Mouse (Mus musculus): ENCODE measurements around the gene Mapk14. TPM values are rescaled to one million over a fixed set of nuclear protein-coding genes. Genes with fewer than 3 reads are reported as not detected.

The Mapk14 gene
- polyA plus RNA-seq, 1 experiment from 2014 or later, result 39.2 TPM

DNA sequence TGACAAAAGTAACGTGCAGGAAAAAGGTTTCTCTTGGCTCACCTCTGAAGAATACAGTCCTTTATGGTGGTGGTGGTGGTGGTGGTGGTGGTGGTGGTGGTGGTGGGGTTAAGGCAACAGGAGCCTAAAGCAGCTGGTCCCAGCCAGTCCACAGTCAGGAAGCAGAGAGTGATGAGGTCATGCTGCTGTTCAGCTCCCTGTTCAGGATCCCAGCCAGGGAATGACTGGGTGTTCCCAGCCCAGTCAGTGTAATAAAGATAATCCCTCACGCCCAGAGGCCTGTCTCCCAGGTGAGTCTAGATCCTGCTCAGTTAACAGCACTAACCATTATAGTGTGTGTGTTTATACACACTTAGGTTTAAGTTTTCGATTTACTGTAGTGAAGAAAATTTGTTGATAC is 10.6 kb downstream of the Mapk14 start:
- Histone ChIP-seq H3K9me3 (no peaks in the 10 kb centered on the region), H3K27me3 (ENCODE audit: insufficient read depth, poor library complexity, severe bottlenecking) (no peaks in the 10 kb centered on the region), H3K27ac (no peak overlapping the region), H3K4me3 (no peak overlapping the region), H3K36me3 (peaks cover 11% of the 10 kb centered on the region; the same call in 1 of the 2 replicates), H3K4me1 (replicated peaks) (peaks cover 24% of the 10 kb centered on the region)
- WGBS, result 91% methylated on average over 3 of the region's 3 CpGs
- DNase-seq (ENCODE audit: low spot score), result no peak

DNA sequence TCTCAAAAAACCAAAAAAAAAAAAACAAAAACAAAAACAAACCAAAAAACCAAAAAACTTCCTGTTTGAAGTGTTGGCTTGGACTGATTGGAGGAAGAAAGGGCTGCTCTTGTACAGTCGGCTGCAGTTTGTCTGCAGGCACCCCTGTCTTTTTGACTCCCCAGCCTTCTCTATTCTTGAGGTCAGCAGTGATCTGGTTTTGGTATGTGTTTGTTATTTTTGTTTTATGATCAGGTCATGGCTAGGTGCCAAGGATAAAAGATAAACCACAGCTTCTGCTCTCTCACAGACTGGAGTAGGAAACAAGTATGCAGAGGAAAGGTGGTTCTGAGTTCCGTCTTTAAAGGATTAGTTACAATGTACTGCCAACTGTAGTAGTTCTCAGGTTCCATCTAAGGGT is 11.5 kb downstream of the Mapk14 start:
- Histone ChIP-seq H3K27me3 (ENCODE audit: insufficient read depth, poor library complexity, severe bottlenecking) (no peaks in the 10 kb centered on the region), H3K36me3 (peaks cover 11% of the 10 kb centered on the region; the same call in 1 of the 2 replicates), H3K4me3 (no peak overlapping the region), H3K9me3 (no peaks in the 10 kb centered on the region), H3K4me1 (replicated peaks) (peaks cover 20% of the 10 kb centered on the region), H3K27ac (no peak overlapping the region)
- WGBS, result 88% methylated on average over 2 of the region's 2 CpGs
- no peak for DNase-seq (ENCODE audit: low spot score)

DNA sequence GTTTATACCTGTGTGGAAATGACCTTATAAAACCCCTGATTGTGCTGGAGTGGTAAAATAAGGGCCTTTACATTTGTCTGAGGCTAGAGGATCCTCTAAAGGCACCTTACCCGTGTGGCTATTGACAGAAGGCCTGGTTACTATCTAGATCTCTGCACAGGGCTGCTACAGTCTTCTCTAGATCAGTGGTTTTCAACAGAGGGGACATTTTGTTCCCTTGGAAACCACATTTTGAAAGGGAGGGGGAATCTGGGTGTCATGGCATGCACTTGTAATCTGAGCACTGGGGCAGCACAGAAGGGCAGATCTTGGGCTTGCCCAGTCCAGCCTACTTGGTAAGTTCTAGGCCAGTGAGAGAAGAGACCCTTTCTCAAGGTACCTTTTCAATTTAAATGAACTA is 15.6 kb downstream of the Mapk14 start:
- Histone ChIP-seq H3K36me3 (0 out of 2 replicates have a peak, but pooled peaks cover 10% of the 10 kb centered on the region), H3K4me1 (replicated peaks) (peaks cover 17% of the 10 kb centered on the region), H3K27me3 (ENCODE audit: insufficient read depth, poor library complexity, severe bottlenecking) (no peaks in the 10 kb centered on the region), H3K9me3 (no peaks in the 10 kb centered on the region), H3K4me3 (no peak overlapping the region), H3K27ac (no peak overlapping the region)
- no peak for DNase-seq (ENCODE audit: low spot score)
- WGBS, result 51% methylated on average over 1 of the region's 1 CpGs

DNA sequence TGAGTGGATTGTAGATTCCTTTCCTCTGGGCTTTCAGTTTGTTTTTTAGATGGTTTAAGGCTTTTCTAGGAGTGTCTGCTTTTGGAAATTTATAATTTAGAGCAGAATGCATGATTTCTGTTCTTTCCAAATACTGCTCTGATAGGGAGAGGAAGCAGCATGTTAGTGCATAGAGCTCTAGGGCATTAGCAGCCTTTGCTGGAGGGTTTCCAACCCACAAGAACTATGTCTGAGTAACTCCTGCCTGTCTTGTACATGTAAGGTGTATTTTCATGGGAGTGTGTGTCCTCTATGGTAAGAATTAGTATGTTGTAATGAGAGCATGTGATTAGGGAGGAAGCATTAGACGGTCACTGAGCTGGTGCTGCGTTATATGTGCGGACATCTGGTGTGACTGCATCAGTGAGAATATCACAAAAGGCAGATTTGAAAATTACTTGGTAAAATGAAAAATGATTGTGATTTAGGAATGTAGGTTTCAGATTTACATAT is 16.1 kb downstream of the Mapk14 start:
- Histone ChIP-seq H3K4me1 (replicated peaks) (peaks cover 17% of the 10 kb centered on the region), H3K27ac (no peak overlapping the region), H3K4me3 (no peak overlapping the region), H3K9me3 (no peaks in the 10 kb centered on the region), H3K36me3 (0 out of 2 replicates have a peak, but pooled peaks cover 7% of the 10 kb centered on the region), H3K27me3 (ENCODE audit: insufficient read depth, poor library complexity, severe bottlenecking) (no peaks in the 10 kb centered on the region)
- DNase-seq (ENCODE audit: low spot score), result no peak
- WGBS, result 94% methylated on average over 3 of the region's 3 CpGs

DNA sequence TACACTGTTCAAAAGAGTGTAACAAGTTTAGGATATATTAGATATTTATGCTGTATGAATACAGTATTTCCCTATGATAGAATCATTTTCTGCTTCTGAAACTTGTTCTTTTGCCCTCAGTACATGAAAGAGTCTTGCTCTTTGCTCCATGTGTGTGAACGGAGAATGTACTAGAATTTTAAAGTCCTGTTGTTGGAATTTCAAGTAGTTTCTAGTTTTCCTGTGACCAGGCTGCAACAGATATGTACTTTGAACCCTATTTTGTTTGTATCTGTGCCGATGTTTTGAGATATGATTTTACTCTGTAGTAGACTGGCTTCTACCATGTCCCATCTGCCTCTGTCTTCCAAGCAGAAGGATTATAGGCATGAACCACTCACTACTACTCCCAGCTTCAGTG is 16.7 kb downstream of the Mapk14 start:
- WGBS, result 92% methylated on average over 2 of the region's 2 CpGs
- Histone ChIP-seq H3K27ac (no peak overlapping the region), H3K4me1 (replicated peaks) (peaks cover 17% of the 10 kb centered on the region), H3K27me3 (ENCODE audit: insufficient read depth, poor library complexity, severe bottlenecking) (no peaks in the 10 kb centered on the region), H3K9me3 (no peaks in the 10 kb centered on the region), H3K36me3 (0 out of 2 replicates have a peak, but pooled peaks cover 7% of the 10 kb centered on the region), H3K4me3 (no peak overlapping the region)
- DNase-seq (ENCODE audit: low spot score), result no peak

DNA sequence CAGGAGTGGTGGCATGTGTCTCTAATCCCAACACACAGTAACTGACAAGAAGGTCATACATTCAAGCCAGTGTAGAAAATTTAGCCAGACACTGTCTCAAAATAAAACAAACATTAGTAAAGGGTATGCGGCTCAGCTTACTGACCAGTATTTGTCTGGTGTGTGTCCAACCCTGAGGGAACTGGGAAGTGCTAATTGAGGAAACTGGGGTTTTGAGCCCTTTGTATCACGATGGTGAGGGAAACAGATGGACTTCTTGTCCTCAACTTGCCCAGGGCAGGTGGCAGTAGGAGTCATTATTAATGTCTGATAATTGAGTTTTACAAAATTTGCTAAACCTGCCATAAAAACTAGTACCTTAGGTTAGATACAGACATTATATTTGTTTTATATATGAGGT is 17.9 kb downstream of the Mapk14 start:
- H3K36me3 ChIP-seq, result peaks cover 14% of the 10 kb centered on the region
- no peak overlapping the region for H3K4me3 ChIP-seq
- H3K27ac ChIP-seq, result no peak overlapping the region
- no peaks in the 10 kb centered on the region for H3K9me3 ChIP-seq
- WGBS, result 62% methylated on average over 2 of the region's 2 CpGs
- no peaks in the 10 kb centered on the region for H3K27me3 ChIP-seq (ENCODE audit: insufficient read depth, poor library complexity, severe bottlenecking)
- DNase-seq (ENCODE audit: low spot score), result no peak
- peaks cover 17% of the 10 kb centered on the region for H3K4me1 ChIP-seq (replicated peaks)

DNA sequence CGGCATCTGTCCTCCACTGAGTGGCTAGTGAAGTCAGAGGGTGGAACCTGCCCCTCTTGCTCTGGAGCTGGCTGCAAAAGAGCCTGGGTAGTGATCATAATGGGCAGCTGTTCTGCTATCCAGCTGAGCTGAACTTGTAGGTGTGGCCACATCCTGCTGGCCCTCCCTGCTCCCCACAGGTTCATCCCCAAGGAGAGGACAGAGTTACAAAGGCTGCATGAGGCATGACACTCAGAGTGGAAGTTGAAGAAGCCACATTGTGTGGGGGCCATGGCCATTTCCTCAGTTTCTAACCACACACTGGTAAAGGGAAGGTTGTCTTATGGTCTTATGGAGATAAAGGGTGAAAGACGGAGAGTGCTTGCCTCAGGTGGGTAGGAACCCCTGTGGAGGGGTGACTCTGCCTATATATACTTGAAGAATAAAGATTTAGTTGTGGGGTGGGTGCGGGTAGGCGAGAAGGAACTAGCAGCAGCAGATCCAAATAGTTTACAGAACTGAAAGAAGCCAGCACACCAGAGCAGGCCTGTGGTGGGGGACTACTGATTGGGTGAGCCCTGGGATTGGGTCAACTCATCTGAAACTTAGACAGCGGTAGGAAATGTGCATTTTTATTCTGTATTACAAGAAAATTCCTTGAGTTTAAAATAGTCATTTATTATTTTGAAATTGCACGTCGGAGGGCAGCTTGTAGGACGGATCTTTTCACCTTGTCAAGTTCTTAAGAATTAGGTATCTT is 18.6 kb downstream of the Mapk14 start:
- Histone ChIP-seq H3K27ac (no peak overlapping the region), H3K4me1 (replicated peaks) (peaks cover 17% of the 10 kb centered on the region), H3K4me3 (no peak overlapping the region), H3K27me3 (ENCODE audit: insufficient read depth, poor library complexity, severe bottlenecking) (no peaks in the 10 kb centered on the region), H3K9me3 (no peaks in the 10 kb centered on the region), H3K36me3 (peaks cover 21% of the 10 kb centered on the region)
- DNase-seq (ENCODE audit: low spot score), result no peak
- WGBS, result 86% methylated on average over 8 of the region's 8 CpGs

DNA sequence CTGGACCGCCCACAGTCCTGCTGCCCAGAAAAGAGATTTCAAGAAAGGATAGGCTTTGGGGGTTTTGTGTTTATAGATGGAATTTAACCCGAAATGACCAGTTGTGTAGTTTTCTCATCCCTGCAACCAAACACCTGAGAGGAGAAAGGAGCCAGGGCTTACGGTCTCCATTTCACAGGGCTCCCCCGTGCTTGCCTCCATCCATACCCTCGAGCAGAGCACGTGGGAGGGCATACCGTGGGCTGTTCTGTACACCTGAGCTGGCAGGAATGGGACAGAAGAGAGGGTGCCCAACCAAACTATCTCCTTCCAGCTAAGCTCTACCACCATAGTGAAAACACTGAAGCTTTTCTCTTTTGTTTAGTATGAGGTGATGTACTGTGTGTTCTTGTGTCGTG is 19.2 kb downstream of the Mapk14 start:
- Histone ChIP-seq H3K36me3 (peaks cover 21% of the 10 kb centered on the region), H3K9me3 (no peaks in the 10 kb centered on the region), H3K27me3 (ENCODE audit: insufficient read depth, poor library complexity, severe bottlenecking) (no peaks in the 10 kb centered on the region), H3K4me1 (replicated peaks) (peaks cover 17% of the 10 kb centered on the region), H3K4me3 (no peak overlapping the region), H3K27ac (no peak overlapping the region)
- DNase-seq (ENCODE audit: low spot score), result no peak
- 93% methylated on average over 8 of the region's 8 CpGs for WGBS

DNA sequence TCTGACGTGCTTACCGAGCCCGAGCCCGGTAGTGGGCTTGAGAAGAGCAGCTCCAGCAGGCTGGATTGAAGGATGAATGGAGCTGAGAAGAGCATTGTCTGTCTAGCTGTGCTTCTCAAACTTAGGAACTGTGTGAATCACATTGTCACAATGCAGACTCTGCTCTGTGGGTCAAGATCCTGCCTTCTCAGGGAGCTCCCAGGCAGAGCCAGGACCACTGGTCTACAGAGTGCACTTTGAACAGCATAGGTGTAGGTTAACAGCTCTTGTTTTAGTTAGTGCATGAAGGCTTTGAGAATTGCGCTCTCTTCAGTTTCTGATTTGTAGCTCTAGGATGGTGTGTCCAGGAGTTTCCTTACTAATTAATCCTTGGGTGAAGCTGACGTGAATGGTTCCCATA is 20.1 kb downstream of the Mapk14 start:
- no peaks in the 10 kb centered on the region for H3K27me3 ChIP-seq (ENCODE audit: insufficient read depth, poor library complexity, severe bottlenecking)
- WGBS, result 89% methylated on average over 6 of the region's 6 CpGs

DNA sequence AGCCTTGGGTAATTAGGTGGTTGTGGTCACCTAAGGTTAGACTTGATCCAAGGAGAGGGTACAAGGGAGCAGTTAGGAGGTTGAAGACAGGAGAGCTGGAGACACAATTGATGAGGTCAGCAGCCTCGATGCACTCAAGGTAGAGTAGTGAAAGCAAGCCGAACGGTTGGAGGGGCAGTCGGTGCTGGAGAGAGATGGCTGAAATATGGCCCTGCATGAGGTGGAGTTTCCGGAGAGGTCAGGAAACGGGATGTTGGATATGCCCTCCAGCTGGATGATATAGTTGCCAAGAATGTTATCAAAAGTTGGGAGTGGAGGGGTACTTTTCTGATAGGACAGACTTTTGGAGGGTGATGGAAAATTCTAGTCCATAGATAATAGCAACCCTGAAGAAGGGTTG is 21.2 kb downstream of the Mapk14 start:
- Histone ChIP-seq H3K4me1 (replicated peaks) (peaks cover 5% of the 10 kb centered on the region; the same call in 1 of the 2 replicates), H3K27me3 (ENCODE audit: insufficient read depth, poor library complexity, severe bottlenecking) (no peaks in the 10 kb centered on the region), H3K27ac (no peak overlapping the region), H3K36me3 (peaks cover 40% of the 10 kb centered on the region), H3K9me3 (no peaks in the 10 kb centered on the region), H3K4me3 (no peak overlapping the region)
- no peak for DNase-seq (ENCODE audit: low spot score)
- 90% methylated on average over 6 of the region's 6 CpGs for WGBS

More for the DNA sequence above, 20.1 kb downstream of the Mapk14 start:
- Histone ChIP-seq H3K4me1 (replicated peaks) (peaks cover 12% of the 10 kb centered on the region), H3K4me3 (no peak overlapping the region), H3K27ac (no peak overlapping the region), H3K9me3 (no peaks in the 10 kb centered on the region), H3K36me3 (peaks cover 29% of the 10 kb centered on the region)
- no peak for DNase-seq (ENCODE audit: low spot score)

DNA sequence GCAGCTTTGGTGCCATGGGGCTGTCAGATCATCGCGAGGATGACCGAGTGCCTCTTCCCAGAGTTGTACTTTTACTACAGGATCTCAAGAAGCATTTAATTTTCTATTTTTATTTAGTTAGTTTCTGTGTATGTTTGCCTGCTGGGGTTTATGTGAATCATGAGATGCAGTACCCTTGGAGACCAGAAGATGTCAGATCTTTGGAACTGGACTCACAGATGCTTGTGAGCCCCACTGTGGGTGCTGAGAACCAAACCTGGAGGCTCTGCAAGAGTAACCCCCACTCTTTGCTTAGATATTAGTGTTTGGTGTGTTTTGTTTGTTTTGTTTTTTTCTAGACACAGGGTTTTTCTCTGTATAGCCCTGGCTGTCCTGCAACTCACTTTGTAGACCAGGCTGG is 22.9 kb downstream of the Mapk14 start:
- Histone ChIP-seq H3K9me3 (no peaks in the 10 kb centered on the region), H3K36me3 (peaks cover 52% of the 10 kb centered on the region), H3K27ac (no peak overlapping the region), H3K27me3 (ENCODE audit: insufficient read depth, poor library complexity, severe bottlenecking) (no peaks in the 10 kb centered on the region), H3K4me3 (no peak overlapping the region), H3K4me1 (replicated peaks) (peaks cover 5% of the 10 kb centered on the region; the same call in 1 of the 2 replicates)
- DNase-seq (ENCODE audit: low spot score), result no peak
- 94% methylated on average over 3 of the region's 3 CpGs for WGBS

DNA sequence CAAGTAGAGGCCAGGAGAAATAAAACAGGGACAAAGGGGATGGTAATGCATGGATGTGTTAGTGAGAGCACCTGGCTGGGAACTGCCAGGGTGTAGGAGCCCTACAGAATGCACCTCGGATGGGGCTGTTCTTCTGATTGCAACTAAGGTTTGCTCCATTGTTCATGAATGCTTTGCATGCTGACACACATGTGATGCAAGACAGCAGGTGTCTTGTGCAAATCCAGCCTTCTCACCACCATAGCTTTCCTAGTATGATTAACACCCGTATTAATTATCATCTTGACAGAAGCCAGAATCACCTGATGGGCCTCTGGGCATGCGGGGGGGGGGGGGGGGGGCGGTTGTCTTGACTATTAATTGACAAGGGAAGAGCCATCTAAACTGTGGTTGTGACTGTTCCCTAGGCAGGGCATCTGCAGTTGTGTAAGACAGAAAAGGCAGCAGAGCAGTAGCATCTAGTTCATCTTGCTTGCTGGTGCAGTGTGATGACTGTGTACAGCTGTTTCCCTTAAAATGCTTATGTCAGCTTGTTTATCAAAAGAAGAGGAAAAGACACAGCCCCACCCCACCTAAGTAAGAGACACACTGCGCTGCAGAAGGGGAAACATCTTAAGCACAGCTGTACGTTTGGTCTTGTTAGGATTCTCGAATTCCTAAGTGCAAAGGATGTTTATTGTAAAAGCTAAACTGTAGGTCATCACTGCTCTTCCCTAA is 24.9 kb downstream of the Mapk14 start:
- Histone ChIP-seq H3K4me3 (no peak overlapping the region), H3K27me3 (ENCODE audit: insufficient read depth, poor library complexity, severe bottlenecking) (no peaks in the 10 kb centered on the region), H3K9me3 (no peaks in the 10 kb centered on the region), H3K36me3 (peaks cover 69% of the 10 kb centered on the region), H3K27ac (no peak overlapping the region), H3K4me1 (replicated peaks) (no peaks in the 10 kb centered on the region)
- 84% methylated on average over 7 of the region's 7 CpGs for WGBS
- no peak for DNase-seq (ENCODE audit: low spot score)

DNA sequence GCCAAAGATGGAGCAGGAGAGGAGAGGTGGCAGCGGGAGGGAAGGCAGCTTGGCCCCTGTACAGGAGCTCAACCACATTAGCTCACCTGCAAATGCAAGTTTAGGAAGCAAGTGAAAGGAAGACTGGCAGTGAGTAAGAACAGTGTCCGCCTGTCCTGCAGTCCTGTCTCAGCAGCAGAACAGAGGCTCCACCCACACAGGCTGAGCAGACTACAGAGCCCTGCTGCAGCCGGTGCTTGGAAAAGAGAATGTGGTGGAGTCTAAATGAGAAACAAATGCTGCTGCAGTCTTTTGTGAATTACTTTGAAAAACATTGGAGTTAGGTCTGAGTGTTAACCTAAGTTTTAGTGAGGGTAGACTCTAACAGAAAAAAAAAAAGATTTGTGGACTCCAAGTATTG is 26.4 kb downstream of the Mapk14 start:
- peaks cover 85% of the 10 kb centered on the region for H3K36me3 ChIP-seq

More for the DNA sequence above, 26.4 kb downstream of the Mapk14 start:
- Histone ChIP-seq H3K27ac (no peak overlapping the region), H3K4me3 (no peak overlapping the region), H3K9me3 (no peaks in the 10 kb centered on the region), H3K4me1 (replicated peaks) (no peaks in the 10 kb centered on the region), H3K27me3 (ENCODE audit: insufficient read depth, poor library complexity, severe bottlenecking) (no peaks in the 10 kb centered on the region)
- 73% methylated on average over 3 of the region's 3 CpGs for WGBS
- no peak for DNase-seq (ENCODE audit: low spot score)

Data from hindbrain, embryonic 10.5 days (tissue).